23 mouse cellular contexts compared by ENCODE assay signal in genomic region chr17:11392622-11393294, GRCm38 (mm10).
DNase-seq lines count a peak whose midpoint lies in the region; ATAC-seq lines count a peak whose summit lies in the region.
"Had no signal": no experiment of that assay in that cellular context is flagged by ENCODE, and none has a peak within 500 bp of the region (broad histone marks: within the 10 kb centered on the region; RNA-seq: fewer than 3 reads in every experiment).

No protein-coding gene starts in this region.

- no peak for ATAC-seq in kidney, embryonic 16.5 days (ENCODE audit: low FRiP score, low TSS enrichment)
- ATAC-seq: CD4-positive, CD25-positive, alpha-beta regulatory T cell, adult 4 months; forebrain, embryonic 16.5 days; intestine, postnatal 0 days had no signal

- H3K36me3 ChIP-seq in kidney, embryonic 16.5 days (ENCODE audit: insufficient read depth, low read length): no peaks in the 10 kb centered on the region
- H3K36me3 ChIP-seq: G1E; heart, embryonic 12.5 days; limb, embryonic 12.5 days; liver, embryonic 15.5 days; neural tube, embryonic 12.5 days had no signal

- no peak overlapping the region for H3K9ac ChIP-seq in kidney, embryonic 16.5 days (replicated peaks; ENCODE audit: low read length)
- H3K9ac ChIP-seq: heart, embryonic 12.5 days; hindbrain, embryonic 14.5 days; limb, embryonic 12.5 days; liver, embryonic 15.5 days; neural tube, embryonic 12.5 days had no signal

- H3K4me3 ChIP-seq in kidney, embryonic 16.5 days (ENCODE audit: low read length): no peak overlapping the region
- H3K4me3 ChIP-seq: heart, embryonic 12.5 days; limb, embryonic 12.5 days; liver, embryonic 15.5 days; megakaryocyte, embryonic 14.5 days; neural tube, embryonic 12.5 days had no signal

- peak; percentile 4 to 20 for DNase-seq in kidney, adult 8-10 months
- DNase-seq in 3T3-L1 (ENCODE audit: low read depth, low spot score) (peak; percentile 31), NIH3T3 (ENCODE audit: low read depth) (peak; percentile 14)
- DNase-seq in adrenal gland, postnatal 36 days: peak; percentile 44 to 47
- DNase-seq in ovary, adult 18-20 months (ENCODE audit: low spot score): no peak
- no peak for DNase-seq in thymus, adult 18-20 months
- DNase-seq: cerebellum, adult 11-12 months; cerebellum, postnatal 25 days; layer of hippocampus, adult 9-11 months; lung, postnatal 10 days; right cerebral cortex, postnatal 4 days; thymus, postnatal 36 days had no signal

- WGBS in kidney, embryonic 16.5 days: 45% methylated on average over 11 of the region's 11 CpGs

- H3K4me2 ChIP-seq in kidney, embryonic 16.5 days (replicated peaks; ENCODE audit: low read depth, low read length): no peak overlapping the region
- H3K4me2 ChIP-seq: heart, embryonic 12.5 days; hindbrain, embryonic 14.5 days; limb, embryonic 12.5 days; liver, embryonic 15.5 days; neural tube, embryonic 12.5 days had no signal

- H3K27me3 ChIP-seq in kidney, embryonic 16.5 days (ENCODE audit: insufficient read depth, low read length): no peaks in the 10 kb centered on the region
- H3K27me3 ChIP-seq: limb, embryonic 12.5 days; liver, embryonic 15.5 days; megakaryocyte, embryonic 14.5 days; neural tube, embryonic 12.5 days had no signal

- H3K4me1 ChIP-seq in kidney, embryonic 16.5 days (ENCODE audit: insufficient read depth, low read length): 0 out of 2 replicates have a peak, but pooled peaks cover 3% of the 10 kb centered on the region
- H3K4me1 ChIP-seq: heart, embryonic 12.5 days; limb, embryonic 12.5 days; liver, embryonic 15.5 days; megakaryocyte, embryonic 14.5 days; neural tube, embryonic 12.5 days had no signal

- no peaks in the 10 kb centered on the region; the same call in 1 of the 2 replicates for H3K9me3 ChIP-seq in kidney, embryonic 16.5 days (ENCODE audit: low read length)
- H3K9me3 ChIP-seq: G1E; limb, embryonic 12.5 days; liver, embryonic 15.5 days; neural tube, embryonic 12.5 days had no signal

- no peak overlapping the region for H3K27ac ChIP-seq in kidney, embryonic 16.5 days (ENCODE audit: low read length)
- H3K27ac ChIP-seq: hindbrain, embryonic 14.5 days; limb, embryonic 12.5 days; liver, embryonic 15.5 days; neural tube, embryonic 12.5 days had no signal

Comparison
In these comparisons a context has a peak if more than half of its experiments do, and no peak if none do; other contexts are left out.
1. DNase-seq: peak in kidney, adult 8-10 months (2 of 2), 3T3-L1 (single experiment), NIH3T3 (single experiment) and adrenal gland, postnatal 36 days (2 of 2); none in ovary, adult 18-20 months (single experiment) and thymus, adult 18-20 months (0 of 2).